Mouse (Mus musculus): ENCODE data around the gene Mab21l1.
A peak's percentile ranks its signal among the peaks of the same experiment; 100 is the strongest.

The Mab21l1 gene

DNA sequence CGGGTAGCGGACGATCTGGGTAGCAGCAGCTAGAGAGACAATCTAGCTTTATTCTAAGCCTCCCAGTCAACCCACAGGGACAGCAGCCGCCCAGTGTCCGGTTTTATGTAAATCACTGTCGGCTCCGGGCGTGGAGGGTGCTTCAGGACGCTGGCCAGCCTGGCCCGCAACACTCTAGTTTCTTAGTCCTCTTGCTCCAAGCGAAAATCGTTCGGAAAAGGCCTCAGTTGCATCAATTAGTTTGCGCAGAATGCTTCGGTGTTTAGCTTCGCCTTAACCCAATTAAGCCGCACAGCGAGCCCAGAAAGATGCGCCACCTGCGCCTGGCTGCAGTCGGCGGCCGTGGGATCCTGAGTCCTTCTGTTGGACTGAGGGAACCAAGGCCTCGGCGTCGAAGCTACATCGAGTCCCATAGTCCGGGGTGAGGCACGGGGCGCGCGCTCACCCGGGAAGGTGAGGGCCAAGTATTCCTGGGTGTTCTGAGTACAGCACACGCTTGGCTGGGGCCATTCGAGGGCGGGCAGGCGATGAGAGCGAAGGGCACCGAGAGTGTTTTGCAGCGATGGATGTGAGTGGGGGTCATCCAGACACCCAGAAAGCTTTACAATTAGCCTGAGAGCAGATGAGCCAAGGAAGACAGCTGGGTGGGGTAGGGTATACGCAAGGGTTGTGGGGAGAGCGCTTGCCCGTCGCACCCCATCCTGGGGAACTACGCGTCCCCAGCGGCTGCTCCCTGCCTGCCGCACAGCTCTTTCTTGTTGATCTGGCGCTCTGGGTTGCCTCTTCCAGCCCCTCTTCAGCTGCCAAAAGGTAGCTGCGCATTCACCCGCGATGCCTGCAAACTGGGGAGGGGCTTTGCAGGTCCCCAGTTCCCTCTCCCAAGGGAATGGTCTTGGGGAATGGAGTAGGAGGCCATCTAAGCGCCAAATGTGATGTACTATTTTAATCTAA, 1.9 kb upstream of the Mab21l1 start:
- no peak for DNase-seq

DNA sequence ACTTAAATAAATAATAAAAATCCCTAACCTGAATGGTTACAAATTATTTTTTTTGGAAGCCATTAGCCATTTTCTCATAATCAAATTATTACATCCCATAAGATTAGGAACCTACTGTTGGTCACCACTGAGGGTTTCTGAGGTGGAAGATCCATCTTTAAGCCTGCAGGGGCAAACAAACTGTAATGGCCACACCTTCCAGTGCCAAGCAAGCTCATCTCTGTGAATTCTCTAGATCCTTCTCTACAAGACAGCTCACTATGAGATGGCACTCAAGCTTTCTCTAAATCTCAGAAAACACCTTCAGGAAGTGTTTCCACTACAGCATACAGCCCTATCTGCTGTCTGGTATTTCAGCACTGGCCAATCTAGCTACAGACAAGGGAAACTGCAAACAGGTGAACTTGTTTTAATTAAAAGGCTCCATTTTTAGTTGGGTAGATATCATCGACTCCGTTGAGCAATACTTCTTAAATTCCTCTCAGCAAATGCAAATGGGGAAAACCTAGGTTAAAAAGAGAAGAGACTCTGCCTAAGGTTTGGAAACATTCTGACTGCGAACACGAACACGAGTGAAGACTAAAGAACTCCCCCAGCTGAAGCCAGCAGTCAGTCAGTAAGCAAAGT, 768 bp upstream of the Mab21l1 start:
- DNase-seq = no peak

DNA sequence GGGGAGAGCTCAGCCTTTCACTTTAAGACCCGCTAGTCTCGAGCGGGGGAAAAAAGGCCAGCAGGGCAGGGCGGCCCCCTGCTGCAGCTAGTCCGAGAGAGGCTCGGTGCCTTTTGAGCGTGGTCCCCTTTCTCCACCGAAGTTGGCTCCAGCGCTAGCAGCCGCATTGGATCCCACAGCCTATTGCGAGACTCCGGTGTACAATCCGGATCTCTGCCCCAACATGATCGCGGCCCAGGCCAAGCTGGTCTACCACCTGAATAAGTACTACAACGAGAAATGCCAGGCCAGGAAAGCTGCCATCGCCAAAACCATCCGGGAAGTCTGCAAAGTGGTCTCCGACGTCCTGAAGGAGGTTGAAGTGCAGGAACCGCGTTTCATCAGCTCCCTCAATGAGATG, 461 bp downstream of the Mab21l1 start:
- DNase-seq = no peak

DNA sequence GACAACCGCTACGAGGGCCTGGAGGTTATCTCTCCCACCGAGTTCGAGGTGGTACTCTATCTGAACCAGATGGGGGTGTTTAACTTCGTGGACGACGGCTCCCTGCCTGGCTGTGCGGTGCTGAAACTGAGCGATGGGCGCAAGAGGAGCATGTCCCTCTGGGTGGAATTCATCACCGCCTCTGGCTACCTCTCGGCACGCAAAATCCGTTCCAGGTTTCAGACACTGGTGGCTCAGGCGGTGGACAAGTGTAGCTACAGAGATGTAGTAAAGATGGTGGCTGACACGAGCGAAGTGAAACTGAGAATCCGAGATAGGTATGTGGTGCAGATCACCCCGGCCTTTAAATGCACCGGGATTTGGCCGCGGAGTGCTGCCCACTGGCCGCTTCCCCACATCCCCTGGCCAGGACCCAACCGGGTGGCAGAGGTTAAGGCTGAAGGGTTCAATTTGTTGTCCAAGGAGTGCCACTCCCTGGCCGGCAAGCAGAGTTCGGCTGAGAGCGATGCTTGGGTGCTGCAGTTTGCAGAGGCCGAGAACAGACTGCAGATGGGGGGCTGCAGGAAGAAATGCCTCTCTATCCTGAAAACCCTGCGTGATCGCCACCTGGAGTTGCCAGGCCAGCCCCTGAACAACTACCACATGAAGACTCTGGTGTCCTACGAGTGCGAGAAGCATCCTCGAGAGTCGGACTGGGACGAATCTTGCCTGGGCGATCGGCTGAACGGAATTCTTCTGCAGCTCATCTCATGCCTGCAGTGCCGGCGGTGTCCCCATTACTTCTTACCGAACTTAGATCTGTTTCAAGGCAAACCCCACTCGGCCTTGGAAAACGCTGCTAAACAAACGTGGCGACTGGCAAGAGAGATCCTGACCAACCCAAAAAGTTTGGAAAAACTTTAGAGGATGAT, 1.1 kb downstream of the Mab21l1 start:
- no peak for DNase-seq

DNA sequence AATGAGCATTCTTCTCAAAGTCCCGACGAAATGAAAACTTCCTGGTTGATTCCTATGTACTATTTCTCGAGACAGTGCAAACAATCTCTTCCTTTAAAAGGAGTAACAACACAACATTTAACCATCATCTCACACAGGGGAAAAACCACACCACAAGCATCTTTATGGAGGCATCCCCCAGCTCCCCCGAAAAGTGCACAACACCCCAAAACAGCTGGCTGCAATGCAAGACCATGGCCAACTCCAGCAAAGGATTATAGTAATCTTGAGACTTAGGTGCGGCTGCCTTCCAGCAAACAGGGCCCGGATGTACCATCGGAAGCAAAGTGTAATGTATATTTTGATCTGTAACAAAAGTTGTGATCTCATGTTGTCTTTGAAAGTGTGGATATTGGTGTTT, 1.8 kb downstream of the Mab21l1 start:
- DNase-seq = no peak

DNA sequence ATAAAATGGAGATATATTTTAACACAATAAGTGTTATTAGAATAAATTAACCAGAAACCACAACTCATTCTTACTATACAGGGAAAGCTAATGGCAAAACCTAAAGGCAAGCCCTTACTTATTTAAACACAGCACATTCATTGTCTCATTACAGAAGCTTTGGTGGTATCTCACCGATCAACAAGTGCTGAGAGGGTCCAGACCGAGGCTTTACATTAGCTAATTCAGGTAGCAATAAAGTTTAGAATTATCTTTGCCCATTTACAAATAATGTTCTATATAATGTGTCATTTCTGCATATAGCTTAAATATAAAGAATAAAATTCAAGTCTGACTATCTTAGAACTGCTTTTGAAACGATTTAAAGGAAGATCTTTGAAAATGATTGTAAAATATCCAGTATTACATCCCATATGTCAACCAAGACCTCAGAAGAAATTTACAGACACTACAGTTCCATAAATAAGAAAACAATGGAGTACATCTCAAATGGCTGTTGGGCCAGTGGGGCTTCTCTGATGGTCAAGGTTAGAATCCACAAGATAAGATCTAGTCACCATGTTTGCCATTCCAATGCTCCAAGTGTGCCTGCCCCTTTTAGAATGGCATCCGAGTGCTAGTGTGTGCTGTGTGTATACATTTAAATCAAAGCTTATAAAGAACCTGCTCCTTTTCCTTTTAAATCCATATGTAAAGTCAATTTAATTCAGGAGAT, 3.1 kb downstream of the Mab21l1 start:
- no peak for DNase-seq

DNA sequence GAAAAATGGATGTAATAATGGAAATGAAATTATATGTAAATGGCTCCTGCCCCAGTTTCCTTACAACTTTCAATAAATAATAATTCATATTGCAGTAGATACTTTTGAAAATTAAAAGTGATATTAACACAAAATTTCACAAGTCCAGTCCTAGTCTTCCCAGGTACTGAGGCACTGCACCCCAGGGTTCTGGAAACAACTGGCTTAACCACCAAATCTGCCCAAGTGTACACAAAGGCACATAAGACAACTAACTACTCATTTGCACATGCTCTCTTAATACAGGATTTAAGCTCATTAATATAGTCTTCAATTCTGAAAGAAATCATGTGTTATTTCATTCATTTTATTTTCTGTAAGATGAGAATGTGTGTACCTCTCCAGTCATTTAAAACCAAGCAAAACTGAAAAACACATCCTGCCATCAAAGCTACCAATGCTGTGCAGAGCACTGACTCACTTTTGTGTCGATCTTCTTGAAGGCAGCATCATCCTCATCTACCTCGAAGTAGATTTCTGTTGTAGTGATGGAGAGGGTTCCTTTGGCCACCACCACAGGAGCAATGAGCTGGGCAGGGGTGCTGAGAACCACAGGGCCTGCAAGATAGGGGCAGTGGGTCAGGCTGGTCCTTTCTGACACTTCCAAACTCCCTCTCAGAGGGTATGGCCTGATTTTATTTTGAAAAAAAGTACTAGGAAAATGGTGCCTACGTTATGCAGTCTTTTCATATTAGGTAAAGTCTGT, 3.8 kb downstream of the Mab21l1 start:
- DNase-seq = no peak

DNA sequence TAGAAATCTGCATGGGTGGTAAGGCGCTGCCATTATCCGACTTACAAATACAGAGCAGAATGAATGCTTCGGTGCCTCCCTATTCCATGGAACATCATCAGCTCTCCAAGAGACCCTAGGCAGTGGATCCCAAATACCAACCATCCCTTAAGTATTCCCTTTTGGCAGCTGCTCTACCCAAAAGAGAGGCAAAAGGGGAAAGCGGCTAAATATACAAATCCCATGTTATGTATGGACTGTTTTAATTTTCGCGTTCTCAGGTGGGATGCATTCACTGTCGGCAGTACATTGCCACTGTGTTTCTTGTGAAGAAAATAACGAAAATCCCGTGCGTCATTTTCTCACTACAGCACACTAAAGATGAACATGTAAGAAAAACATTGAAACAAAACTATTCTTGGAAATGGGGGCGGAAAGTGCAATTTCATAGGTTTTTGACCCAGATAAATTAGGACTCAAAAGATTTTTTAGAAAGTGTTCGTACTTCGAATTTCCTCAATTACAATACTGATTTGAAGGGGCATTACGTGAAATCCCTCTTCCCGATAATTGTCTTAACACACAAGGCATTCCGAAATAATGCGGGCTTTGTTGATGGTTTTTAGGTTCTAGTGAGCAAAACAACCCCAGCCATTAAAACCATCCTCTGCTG, 4.7 kb downstream of the Mab21l1 start:
- DNase-seq = no peak

DNA sequence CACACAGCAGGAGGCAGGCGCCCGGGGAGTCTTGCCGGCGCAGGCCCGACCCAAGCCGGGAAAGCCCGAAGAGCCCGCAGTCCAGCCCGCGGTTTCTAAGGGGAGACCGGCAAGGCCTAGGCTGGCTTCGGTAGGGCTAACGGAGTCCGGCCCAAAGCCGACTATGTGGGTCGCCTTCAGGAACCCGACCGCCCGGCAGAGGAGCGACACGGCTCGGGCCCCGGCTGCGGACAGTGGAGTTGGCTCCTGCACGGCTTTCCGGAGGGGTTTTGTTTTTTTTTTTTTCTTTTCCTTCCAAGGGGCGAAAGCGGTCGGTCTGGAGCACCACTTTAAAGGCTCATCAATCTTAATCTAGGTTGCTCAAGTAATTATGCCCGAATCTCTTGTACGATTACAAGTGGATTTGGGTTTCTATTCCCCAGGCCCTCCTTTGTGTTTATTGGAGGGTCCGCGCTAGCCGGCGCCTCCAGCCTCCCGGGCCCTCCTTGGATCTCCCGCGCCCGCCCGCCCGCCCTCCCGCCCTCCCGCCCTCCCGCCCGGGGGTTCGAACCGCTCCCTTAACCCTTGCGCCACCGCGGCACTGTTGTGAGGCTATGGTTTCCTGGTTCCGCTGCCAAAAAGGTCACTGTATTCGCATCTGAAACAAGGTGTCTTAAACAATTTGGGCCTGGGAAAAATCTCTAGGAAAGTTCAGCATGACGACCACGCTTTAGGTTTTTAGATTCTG, 5.3 kb downstream of the Mab21l1 start:
- DNase-seq = peak; percentile 19

DNA sequence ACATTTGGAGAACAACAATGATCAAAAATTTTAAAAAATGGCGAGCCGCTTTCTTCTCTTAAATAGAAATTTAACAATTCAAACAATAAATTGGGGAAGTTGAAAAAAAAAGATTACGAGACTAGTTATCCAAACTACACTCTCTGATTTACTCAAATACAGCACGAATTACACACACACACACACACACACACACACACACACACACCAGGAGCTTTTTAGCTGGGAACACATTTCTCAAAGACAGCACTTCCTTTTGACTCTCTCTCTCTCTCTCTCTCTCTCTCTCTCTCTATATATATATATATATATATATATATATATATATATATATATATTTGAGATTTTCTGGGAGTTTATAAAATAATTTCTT, 5.9 kb downstream of the Mab21l1 start:
- DNase-seq = no peak

DNA sequence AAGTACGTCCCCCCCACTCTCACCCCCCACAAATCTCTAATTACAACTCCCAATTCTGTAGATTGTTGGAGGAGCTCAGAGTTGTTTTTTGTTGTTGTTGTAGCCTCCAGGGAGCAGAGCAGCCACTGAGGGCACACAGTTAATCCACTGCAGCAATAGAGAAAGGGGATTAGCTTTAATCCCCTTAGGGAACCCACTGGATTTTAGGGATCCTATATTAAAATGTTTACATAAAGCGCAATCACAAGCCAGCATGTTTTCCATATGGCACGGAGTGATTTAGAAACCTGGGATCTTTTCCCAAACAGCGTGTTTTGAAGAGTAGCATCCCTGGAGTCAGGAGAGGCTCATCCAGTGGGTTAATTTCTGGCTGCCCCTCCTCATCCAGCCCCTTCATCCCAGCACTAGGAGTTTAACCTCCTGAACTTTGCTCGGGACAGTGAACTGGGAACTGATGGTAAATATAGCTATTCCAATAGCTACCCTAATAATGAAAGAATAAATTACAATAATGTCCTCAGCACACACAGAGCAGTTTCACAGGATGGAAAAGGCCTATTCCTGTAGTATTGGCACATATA, 6.4 kb downstream of the Mab21l1 start:
- DNase-seq = no peak

DNA sequence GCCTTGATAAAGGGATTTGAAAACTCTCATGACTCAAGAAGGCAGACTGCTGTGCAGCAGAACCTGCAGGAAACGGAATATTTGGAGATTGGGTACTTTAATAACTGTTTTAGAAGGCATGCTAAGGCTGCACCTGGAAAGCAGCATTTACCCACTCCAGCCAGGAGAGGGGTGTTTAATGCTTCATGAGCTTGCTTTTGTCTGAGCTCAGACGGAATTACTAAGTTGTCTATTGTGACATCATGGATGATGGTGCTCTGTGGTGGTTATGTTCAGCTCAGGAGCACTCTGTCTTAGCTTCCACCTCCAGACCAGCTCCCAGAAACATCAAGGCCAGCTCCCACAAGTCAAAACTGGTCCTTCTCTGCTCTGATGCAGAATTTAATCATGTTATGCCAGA, 7.5 kb downstream of the Mab21l1 start:
- DNase-seq = no peak

DNA sequence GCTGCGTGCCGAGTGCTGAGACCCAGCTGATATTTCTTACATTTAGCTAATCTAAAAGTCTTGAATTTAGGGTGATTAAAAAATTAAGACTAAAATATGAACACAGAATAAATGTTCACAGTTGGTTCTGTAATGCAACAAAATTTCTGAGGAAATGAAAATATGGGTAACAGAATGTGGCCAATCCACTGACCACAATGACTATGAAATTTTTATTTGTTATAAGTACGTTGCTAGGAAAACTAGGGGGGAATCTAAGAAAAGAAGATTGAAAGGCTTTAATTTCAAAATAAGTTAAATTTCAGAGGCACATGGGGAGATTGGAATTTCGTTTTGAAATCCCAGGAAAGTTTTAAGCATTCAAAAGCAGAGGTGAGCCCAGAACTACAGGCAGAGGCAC, 8.3 kb downstream of the Mab21l1 start:
- no peak for DNase-seq

DNA sequence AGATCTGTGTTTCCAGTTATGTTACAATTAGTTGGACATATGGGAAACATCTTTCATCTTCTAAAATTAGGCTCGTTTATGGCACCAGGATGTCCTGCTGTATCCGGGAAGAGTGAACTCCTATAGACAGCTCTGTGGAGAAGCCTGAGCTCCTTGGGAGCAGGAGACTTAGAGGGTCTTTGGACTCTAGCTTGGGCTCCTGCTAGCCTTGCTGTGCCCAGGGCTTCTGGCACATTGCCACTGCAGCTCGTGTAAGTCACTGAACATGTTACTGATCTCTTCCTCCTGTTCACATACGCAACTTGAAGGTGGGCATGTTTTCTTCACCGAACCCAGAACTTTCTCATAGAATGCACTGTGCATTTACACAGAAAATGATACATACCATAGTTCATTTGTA, 9.9 kb downstream of the Mab21l1 start:
- no peak for DNase-seq

DNA sequence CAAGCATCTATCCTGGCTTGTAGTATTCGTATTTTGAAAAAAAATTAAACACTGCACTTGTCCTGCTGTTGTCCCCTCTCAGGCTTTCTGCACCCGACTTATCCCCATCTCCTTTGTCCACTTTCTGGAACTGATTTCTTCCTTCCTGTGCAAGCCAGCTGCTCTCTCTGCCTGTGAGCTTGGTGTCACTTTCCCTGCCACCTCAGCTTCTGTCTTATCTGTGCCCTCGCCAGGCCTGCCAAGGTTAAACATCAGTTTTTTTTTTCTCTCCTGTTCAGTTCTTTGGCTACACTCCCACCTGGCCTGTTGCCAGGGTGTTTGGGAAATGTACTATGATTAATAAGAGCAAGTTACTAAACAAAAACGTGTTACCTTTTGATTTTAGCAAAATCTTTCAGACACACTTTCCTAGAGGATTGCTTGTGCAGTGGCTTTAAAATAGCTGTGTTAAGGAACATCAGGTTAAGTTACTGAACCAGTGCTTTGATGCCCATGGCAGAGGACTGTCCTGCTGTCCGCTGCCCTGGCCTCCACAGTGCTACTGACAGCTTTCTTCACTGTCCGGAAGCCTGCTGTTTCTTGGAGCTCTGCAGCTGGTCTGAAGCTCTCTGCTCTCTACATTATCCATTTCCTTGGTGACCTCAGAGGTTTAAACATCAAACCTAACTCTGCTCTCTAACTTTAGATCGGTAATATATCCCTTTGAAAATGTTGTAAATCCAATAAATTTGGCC, 11.7 kb downstream of the Mab21l1 start:
- peak; percentile 71 for DNase-seq

DNA sequence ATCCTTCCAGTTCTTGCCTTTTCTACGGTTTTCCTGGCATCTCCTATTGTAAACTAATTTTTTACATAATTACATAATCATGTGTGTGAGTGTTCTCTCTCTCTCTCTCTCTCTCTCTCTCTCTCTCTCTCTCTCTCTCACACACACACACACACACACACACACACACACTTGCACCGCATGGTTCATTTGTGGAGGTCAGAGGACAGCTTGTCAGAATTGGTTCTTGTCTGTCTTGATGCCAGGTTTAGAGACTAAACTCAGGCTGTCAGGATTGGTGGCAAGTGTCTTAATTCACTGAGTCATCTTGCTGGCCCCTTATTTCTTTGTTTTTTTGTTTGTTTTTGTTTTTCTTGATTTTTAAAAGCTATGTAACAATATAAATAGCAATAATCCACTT, 12.5 kb downstream of the Mab21l1 start:
- DNase-seq = no peak

DNA sequence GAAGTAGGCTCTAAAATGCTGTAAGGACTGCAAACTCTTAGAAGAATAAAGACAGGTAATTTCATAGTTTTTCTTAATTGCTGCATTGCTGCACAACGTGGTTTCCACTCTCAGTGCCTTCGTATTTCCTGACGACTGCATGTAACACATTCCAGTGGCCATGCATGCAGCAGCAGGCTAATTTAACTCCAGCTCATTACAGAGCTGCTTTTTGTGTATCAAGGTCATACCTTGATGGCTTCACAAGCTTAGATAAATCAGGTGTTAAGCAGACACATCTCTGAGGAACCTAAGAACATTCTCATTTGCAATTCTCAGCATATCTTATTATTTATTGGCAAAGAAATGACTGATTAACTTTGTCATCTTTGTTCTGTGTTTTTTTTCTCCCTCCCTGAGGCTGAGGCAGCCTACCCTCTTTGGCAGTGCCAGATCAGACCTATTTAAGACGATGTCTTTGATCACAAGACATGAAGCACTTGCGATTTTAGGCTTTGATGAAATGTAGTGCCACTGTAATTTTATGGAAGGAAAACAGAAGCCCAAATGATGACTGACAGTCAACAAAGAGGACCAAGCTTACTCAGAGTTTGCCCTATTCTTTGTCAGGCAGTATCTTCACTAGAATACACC, 32.8 kb downstream of the Mab21l1 start:
- no peak for DNase-seq

DNA sequence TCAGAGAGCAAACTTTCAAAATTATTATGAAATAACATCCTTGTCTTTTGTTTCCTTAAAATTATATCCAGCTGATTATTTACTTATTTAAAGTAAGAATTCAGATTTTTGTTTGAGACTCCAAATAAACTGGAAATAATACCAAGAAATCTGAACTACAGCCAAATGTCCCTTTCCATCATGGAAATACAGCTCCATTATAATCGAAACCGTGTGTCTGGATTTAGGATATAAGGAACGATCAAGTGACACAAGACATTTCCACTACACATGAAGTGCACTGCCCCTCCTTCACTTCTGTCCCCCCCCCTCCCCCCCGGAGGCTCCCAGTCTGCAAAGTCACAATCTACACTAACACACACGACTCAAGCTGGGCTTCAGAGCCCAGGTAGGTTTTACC, 33.8 kb downstream of the Mab21l1 start:
- no peak for DNase-seq
